Mouse (Mus musculus): ENCODE results near the gene Gm21885. TPM values are rescaled to one million over a fixed set of nuclear protein-coding genes. Genes with fewer than 3 reads are reported as not detected.
A peak's percentile ranks its signal among the peaks of the same experiment; 100 is the strongest.
"Not testable (repeated sequence)": the region's sequence is repeated elsewhere in the genome, so short reads cannot be mapped to it uniquely, and the experiment has no call there.

Gene Gm21885
- polyA plus RNA-seq, 1 experiment from 2014 or later, result not detected

GRCm38 (mm10) chr11:94261585-94262370 lies 19.9 kb upstream of the Gm21885 start:
- H3K36me3 ChIP-seq (ENCODE audit: control insufficient read depth, insufficient read depth), result no peaks in the 10 kb centered on the region
- 72% methylated on average over 6 of the region's 6 CpGs for WGBS
- H3K4me2 ChIP-seq (ENCODE audit: low read depth, low read length), result no peak overlapping the region
- no peaks in the 10 kb centered on the region for H3K9me3 ChIP-seq (replicated peaks; ENCODE audit: control insufficient read depth, low read length)
- H3K4me1 ChIP-seq (ENCODE audit: control insufficient read depth, insufficient read depth, low read length), result no peaks in the 10 kb centered on the region; the same call in 1 of the 2 replicates
- no peak overlapping the region for H3K9ac ChIP-seq (ENCODE audit: low read length)
- H3K27me3 ChIP-seq (ENCODE audit: control insufficient read depth, insufficient read depth, low read length), result no peaks in the 10 kb centered on the region
- no peak overlapping the region for H3K4me3 ChIP-seq (ENCODE audit: low read length)
- no peak for ATAC-seq (replicated peaks; ENCODE audit: extremely low read depth, insufficient read depth, low FRiP score)
- H3K27ac ChIP-seq (ENCODE audit: low read length), result no peak overlapping the region

GRCm38 (mm10) chr11:94265134-94265785 lies 16.4 kb upstream of the Gm21885 start:
- H3K36me3 ChIP-seq (ENCODE audit: control insufficient read depth, insufficient read depth), result no peaks in the 10 kb centered on the region
- peak overlapping the region; percentile 71 for H3K9ac ChIP-seq (ENCODE audit: low read length)
- H3K27ac ChIP-seq (ENCODE audit: low read length), result peak overlapping the region; percentile 62
- peak; percentile 78 for ATAC-seq (replicated peaks; ENCODE audit: extremely low read depth, insufficient read depth, low FRiP score)
- H3K4me3 ChIP-seq (ENCODE audit: low read length), result peak overlapping the region; percentile 53
- peak overlapping the region; percentile 76 for H3K4me2 ChIP-seq (ENCODE audit: low read depth, low read length)
- no peaks in the 10 kb centered on the region for H3K27me3 ChIP-seq (ENCODE audit: control insufficient read depth, insufficient read depth, low read length)
- no peaks in the 10 kb centered on the region for H3K9me3 ChIP-seq (replicated peaks; ENCODE audit: control insufficient read depth, low read length)
- H3K4me1 ChIP-seq (ENCODE audit: control insufficient read depth, insufficient read depth, low read length), result no peaks in the 10 kb centered on the region; the same call in 1 of the 2 replicates
- WGBS, result 3% methylated on average over 18 of the region's 18 CpGs

GRCm38 (mm10) chr11:94266155-94266554 lies 15.5 kb upstream of the Gm21885 start:
- H3K9me3 ChIP-seq (replicated peaks; ENCODE audit: control insufficient read depth, low read length); H3K4me1 ChIP-seq (ENCODE audit: control insufficient read depth, insufficient read depth, low read length); H3K4me2 ChIP-seq (ENCODE audit: low read depth, low read length); H3K36me3 ChIP-seq (ENCODE audit: control insufficient read depth, insufficient read depth); H3K27ac ChIP-seq (ENCODE audit: low read length); H3K27me3 ChIP-seq (ENCODE audit: control insufficient read depth, insufficient read depth, low read length); ATAC-seq (replicated peaks; ENCODE audit: extremely low read depth, insufficient read depth, low FRiP score); H3K4me3 ChIP-seq (ENCODE audit: low read length); H3K9ac ChIP-seq (ENCODE audit: low read length): not testable (repeated sequence)
- 76% methylated on average over 3 of the region's 3 CpGs for WGBS

- Histone ChIP-seq H3K4me3 (ENCODE audit: low read length) (no peak overlapping the region), H3K9me3 (replicated peaks; ENCODE audit: control insufficient read depth, low read length) (no peaks in the 10 kb centered on the region), H3K27me3 (ENCODE audit: control insufficient read depth, insufficient read depth, low read length) (no peaks in the 10 kb centered on the region), H3K36me3 (ENCODE audit: control insufficient read depth, insufficient read depth) (no peaks in the 10 kb centered on the region), H3K4me1 (ENCODE audit: control insufficient read depth, insufficient read depth, low read length) (no peaks in the 10 kb centered on the region; the same call in 1 of the 2 replicates), H3K4me2 (ENCODE audit: low read depth, low read length) (no peak overlapping the region), H3K27ac (ENCODE audit: low read length) (no peak overlapping the region), H3K9ac (ENCODE audit: low read length) (no peak overlapping the region)
- ATAC-seq (replicated peaks; ENCODE audit: extremely low read depth, insufficient read depth, low FRiP score), result no peak
Measured at GRCm38 (mm10) chr11:94268761-94269160, 12.9 kb upstream of the Gm21885 start.

- no peak overlapping the region for H3K4me2 ChIP-seq (ENCODE audit: low read depth, low read length)
- H3K27me3 ChIP-seq (ENCODE audit: control insufficient read depth, insufficient read depth, low read length), result no peaks in the 10 kb centered on the region
- no peak overlapping the region for H3K4me3 ChIP-seq (ENCODE audit: low read length)
- H3K36me3 ChIP-seq (ENCODE audit: control insufficient read depth, insufficient read depth), result no peaks in the 10 kb centered on the region
- WGBS, result 82% methylated on average over 7 of the region's 7 CpGs
- peaks cover 5% of the 10 kb centered on the region for H3K4me1 ChIP-seq (ENCODE audit: control insufficient read depth, insufficient read depth, low read length)
- no peak overlapping the region for H3K9ac ChIP-seq (ENCODE audit: low read length)
- H3K9me3 ChIP-seq (replicated peaks; ENCODE audit: control insufficient read depth, low read length), result no peaks in the 10 kb centered on the region
- no peak overlapping the region for H3K27ac ChIP-seq (ENCODE audit: low read length)
- ATAC-seq (replicated peaks; ENCODE audit: extremely low read depth, insufficient read depth, low FRiP score), result no peak
Measured at GRCm38 (mm10) chr11:94269906-94270305, 11.8 kb upstream of the Gm21885 start.

GRCm38 (mm10) chr11:94271015-94271414 lies 10.7 kb upstream of the Gm21885 start:
- Histone ChIP-seq H3K4me1 (ENCODE audit: control insufficient read depth, insufficient read depth, low read length) (peaks cover 5% of the 10 kb centered on the region), H3K9me3 (replicated peaks; ENCODE audit: control insufficient read depth, low read length) (no peaks in the 10 kb centered on the region), H3K27me3 (ENCODE audit: control insufficient read depth, insufficient read depth, low read length) (no peaks in the 10 kb centered on the region), H3K4me2 (ENCODE audit: low read depth, low read length) (no peak overlapping the region), H3K27ac (ENCODE audit: low read length) (no peak overlapping the region), H3K4me3 (ENCODE audit: low read length) (no peak overlapping the region), H3K9ac (ENCODE audit: low read length) (no peak overlapping the region), H3K36me3 (ENCODE audit: control insufficient read depth, insufficient read depth) (no peaks in the 10 kb centered on the region)
- ATAC-seq (replicated peaks; ENCODE audit: extremely low read depth, insufficient read depth, low FRiP score), result no peak
- WGBS, result 93% methylated on average over 2 of the region's 2 CpGs

GRCm38 (mm10) chr11:94272960-94273927 lies 8.4 kb upstream of the Gm21885 start:
- Histone ChIP-seq H3K9me3 (replicated peaks; ENCODE audit: control insufficient read depth, low read length) (no peaks in the 10 kb centered on the region), H3K27me3 (ENCODE audit: control insufficient read depth, insufficient read depth, low read length) (no peaks in the 10 kb centered on the region), H3K36me3 (ENCODE audit: control insufficient read depth, insufficient read depth) (no peaks in the 10 kb centered on the region), H3K4me2 (ENCODE audit: low read depth, low read length) (no peak overlapping the region), H3K27ac (ENCODE audit: low read length) (no peak overlapping the region), H3K9ac (ENCODE audit: low read length) (no peak overlapping the region), H3K4me1 (ENCODE audit: control insufficient read depth, insufficient read depth, low read length) (peaks cover 7% of the 10 kb centered on the region), H3K4me3 (ENCODE audit: low read length) (no peak overlapping the region)
- no peak for ATAC-seq (replicated peaks; ENCODE audit: extremely low read depth, insufficient read depth, low FRiP score)
- 86% methylated on average over 21 of the region's 21 CpGs for WGBS

GRCm38 (mm10) chr11:94274206-94274867 lies 7.3 kb upstream of the Gm21885 start:
- H3K36me3 ChIP-seq (ENCODE audit: control insufficient read depth, insufficient read depth), result no peaks in the 10 kb centered on the region
- peaks cover 7% of the 10 kb centered on the region for H3K4me1 ChIP-seq (ENCODE audit: control insufficient read depth, insufficient read depth, low read length)
- no peak overlapping the region for H3K27ac ChIP-seq (ENCODE audit: low read length)
- 64% methylated on average over 10 of the region's 10 CpGs for WGBS
- H3K4me2 ChIP-seq (ENCODE audit: low read depth, low read length), result no peak overlapping the region
- ATAC-seq (replicated peaks; ENCODE audit: extremely low read depth, insufficient read depth, low FRiP score), result no peak
- H3K4me3 ChIP-seq (ENCODE audit: low read length), result no peak overlapping the region
- no peaks in the 10 kb centered on the region for H3K27me3 ChIP-seq (ENCODE audit: control insufficient read depth, insufficient read depth, low read length)
- H3K9me3 ChIP-seq (replicated peaks; ENCODE audit: control insufficient read depth, low read length), result no peaks in the 10 kb centered on the region
- no peak overlapping the region for H3K9ac ChIP-seq (ENCODE audit: low read length)
